12 mouse cellular contexts compared by ENCODE assay signal in the genomic region with DNA sequence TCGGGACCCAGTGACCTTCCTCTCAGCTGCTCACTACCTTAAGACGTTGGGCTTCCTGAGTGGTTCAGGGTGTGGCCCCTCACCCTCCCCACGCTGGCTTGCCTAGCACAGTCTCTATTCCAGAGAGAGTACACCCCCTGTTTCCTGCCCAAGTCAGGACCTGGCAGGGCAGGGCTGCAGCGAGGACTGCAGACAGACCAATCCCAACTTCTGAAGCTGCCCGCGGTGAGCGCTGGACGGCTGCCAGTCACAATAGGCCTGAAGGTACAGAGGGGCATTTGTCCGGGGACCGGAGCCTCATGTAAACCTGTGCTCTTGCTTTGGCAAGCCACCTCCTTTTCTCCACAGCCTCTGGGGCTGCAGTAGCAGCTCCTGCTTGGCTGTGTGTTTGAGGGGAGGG. TPM values are rescaled to one million over a fixed set of nuclear protein-coding genes. Genes with fewer than 3 reads are reported as not detected.
DNase-seq lines count a peak whose midpoint lies in the region; ATAC-seq lines count a peak whose summit lies in the region.
"Had no signal": no experiment of that assay in that cellular context is flagged by ENCODE, and none has a peak within 500 bp of the region (broad histone marks: within the 10 kb centered on the region; RNA-seq: fewer than 3 reads in every experiment).

No protein-coding gene starts in this region.

- DNase-seq in heart, postnatal 4 days, result peak; percentile 38
- DNase-seq in heart, adult 8-10 months (ENCODE audit: low spot score), result no peak
- DNase-seq in testis, postnatal 10 days (ENCODE audit: low spot score), result peak; percentile 70
- no peak for DNase-seq in testis, postnatal 14 days (ENCODE audit: low spot score)
- peak; percentile 72 for DNase-seq in kidney, postnatal 10 days
- no peak for DNase-seq in layer of hippocampus, postnatal 14 days (ENCODE audit: low spot score in 2 of 2)
- DNase-seq in liver, embryonic 11.5 days (ENCODE audit: low spot score), result no peak
- DNase-seq: embryo, embryonic 11 days; liver, postnatal 0 days had no signal

- no peaks in the 10 kb centered on the region for H3K9me3 ChIP-seq in liver, embryonic 11.5 days (ENCODE audit: control insufficient read depth, low read length)
- H3K9me3 ChIP-seq in midbrain, embryonic 16.5 days (replicated peaks; ENCODE audit: control insufficient read depth, low read length, poor library complexity, severe bottlenecking), result no peaks in the 10 kb centered on the region

- no peak for ATAC-seq in liver, embryonic 11.5 days (replicated peaks; ENCODE audit: low FRiP score)
- no peak for ATAC-seq in midbrain, embryonic 16.5 days
- ATAC-seq: liver, postnatal 0 days had no signal

- 70% methylated on average over 10 of the region's 10 CpGs for WGBS in liver, embryonic 11.5 days
- whole genome bisulfite sequencing in midbrain, embryonic 16.5 days, result 65% methylated on average over 10 of the region's 10 CpGs

- H3K36me3 ChIP-seq in liver, embryonic 11.5 days (ENCODE audit: control insufficient read depth, insufficient read depth, low read length), result no peaks in the 10 kb centered on the region
- no peaks in the 10 kb centered on the region for H3K36me3 ChIP-seq in midbrain, embryonic 16.5 days (ENCODE audit: control insufficient read depth, insufficient read depth, low read length)

- no peaks in the 10 kb centered on the region for H3K27me3 ChIP-seq in liver, embryonic 11.5 days (replicated peaks; ENCODE audit: control insufficient read depth, insufficient read depth, low read length)
- H3K27me3 ChIP-seq in midbrain, embryonic 16.5 days (ENCODE audit: control insufficient read depth, insufficient read depth, low read depth, low read length), result peaks cover 3% of the 10 kb centered on the region

- H3K4me2 ChIP-seq in liver, embryonic 11.5 days, result no peak overlapping the region
- no peak overlapping the region for H3K4me2 ChIP-seq in midbrain, embryonic 16.5 days (ENCODE audit: low read length)

- H3K9ac ChIP-seq in liver, embryonic 11.5 days (ENCODE audit: low read depth, low read length), result no peak overlapping the region
- H3K9ac ChIP-seq in midbrain, embryonic 16.5 days (ENCODE audit: low read depth, low read length), result no peak overlapping the region
- H3K9ac ChIP-seq: liver, postnatal 0 days had no signal

- H3K27ac ChIP-seq in liver, embryonic 11.5 days (ENCODE audit: low read depth, low read length), result no peak overlapping the region
- H3K27ac ChIP-seq in midbrain, embryonic 16.5 days (ENCODE audit: low read length), result no peak overlapping the region

- H3K4me3 ChIP-seq in liver, embryonic 11.5 days (ENCODE audit: low read depth, low read length), result no peak overlapping the region
- no peak overlapping the region for H3K4me3 ChIP-seq in midbrain, embryonic 16.5 days (ENCODE audit: low read depth, low read length)
- H3K4me3 ChIP-seq: myocyte had no signal

- no peaks in the 10 kb centered on the region for H3K4me1 ChIP-seq in liver, embryonic 11.5 days (replicated peaks; ENCODE audit: control insufficient read depth, insufficient read depth, low read length)
- no peaks in the 10 kb centered on the region for H3K4me1 ChIP-seq in midbrain, embryonic 16.5 days (ENCODE audit: control insufficient read depth, insufficient read depth, low read length)

RNA-seq across cellular contexts. Expression of a gene that starts 12.4 kb away (rescaled TPM):
- under 1 TPM; 0.62 to 0.77 TPM for total RNA-seq in heart, postnatal 4 days (2021)
- not detected for total RNA-seq in heart, adult 8-10 months (2022)
- 1 to 10 TPM in 1 of 2 experiments, under 1 TPM in 1; 0.60 to 1.2 TPM for total RNA-seq in layer of hippocampus, postnatal 14 days (2021)
- 0.86 TPM in 1 of 2 replicates, not detected in the other for polyA plus RNA-seq in liver, embryonic 11.5 days (2014; fragmentation: Nextera tagmentation; extraction: Ambion mirVana)
- polyA plus RNA-seq in midbrain, embryonic 16.5 days (2015; fragmentation: Nextera tagmentation; extraction: Ambion mirVana), result 0.71 and 0.83 TPM in 2 replicates
- total RNA-seq: hematopoietic stem cell, adult 5-6 weeks had no signal

RNA-seq across cellular contexts. Expression of a gene that starts 32.5 kb away (rescaled TPM):
- total RNA-seq in heart, postnatal 4 days (2021), result 100 to 1,000 TPM; 132 to 135 TPM
- total RNA-seq in heart, adult 8-10 months (2022), result 10 to 100 TPM; 47.4 to 70.9 (median 55.8) TPM
- 100 to 1,000 TPM; 124 to 133 TPM for total RNA-seq in layer of hippocampus, postnatal 14 days (2021)
- 191 and 195 TPM in 2 replicates for polyA plus RNA-seq in liver, embryonic 11.5 days (2014; fragmentation: Nextera tagmentation; extraction: Ambion mirVana)
- 172 and 196 TPM in 2 replicates for polyA plus RNA-seq in midbrain, embryonic 16.5 days (2015; fragmentation: Nextera tagmentation; extraction: Ambion mirVana)

RNA-seq across cellular contexts. Expression of a gene that starts 48.0 kb away (rescaled TPM):
- total RNA-seq in heart, postnatal 4 days (2021), result 10 to 100 TPM; 18.6 to 19.6 TPM
- 10 to 100 TPM in 1 of 4 experiments, 1 to 10 TPM in 3; 9.4 to 12.9 (median 9.6) TPM for total RNA-seq in heart, adult 8-10 months (2022)
- total RNA-seq in layer of hippocampus, postnatal 14 days (2021), result 10 to 100 TPM; 30.6 to 32.5 TPM
- 8.6 and 9.2 TPM in 2 replicates for polyA plus RNA-seq in liver, embryonic 11.5 days (2014; fragmentation: Nextera tagmentation; extraction: Ambion mirVana)
- polyA plus RNA-seq in midbrain, embryonic 16.5 days (2015; fragmentation: Nextera tagmentation; extraction: Ambion mirVana), result 58.3 and 59.1 TPM in 2 replicates

Comparison
In these comparisons a context has a peak if more than half of its experiments do, and no peak if none do; other contexts are left out.
1. DNase-seq: peak in heart, postnatal 4 days (single experiment), testis, postnatal 10 days (single experiment) and kidney, postnatal 10 days (single experiment); none in heart, adult 8-10 months (single experiment), testis, postnatal 14 days (single experiment), layer of hippocampus, postnatal 14 days (0 of 2) and liver, embryonic 11.5 days (single experiment).